Mouse (Mus musculus) CH12F3 (cell line): ENCODE results near the gene Prdm10.

Experiments used
- in situ Hi-C: fragments of 300-500 bp; cut with MboI; formaldehyde crosslinking; loops from 2 replicates; pipeline ENCODE4 v1.14.3; 2020; ENCODE audit warnings: low sequenced_read_pairs

The Prdm10 gene

DNA sequence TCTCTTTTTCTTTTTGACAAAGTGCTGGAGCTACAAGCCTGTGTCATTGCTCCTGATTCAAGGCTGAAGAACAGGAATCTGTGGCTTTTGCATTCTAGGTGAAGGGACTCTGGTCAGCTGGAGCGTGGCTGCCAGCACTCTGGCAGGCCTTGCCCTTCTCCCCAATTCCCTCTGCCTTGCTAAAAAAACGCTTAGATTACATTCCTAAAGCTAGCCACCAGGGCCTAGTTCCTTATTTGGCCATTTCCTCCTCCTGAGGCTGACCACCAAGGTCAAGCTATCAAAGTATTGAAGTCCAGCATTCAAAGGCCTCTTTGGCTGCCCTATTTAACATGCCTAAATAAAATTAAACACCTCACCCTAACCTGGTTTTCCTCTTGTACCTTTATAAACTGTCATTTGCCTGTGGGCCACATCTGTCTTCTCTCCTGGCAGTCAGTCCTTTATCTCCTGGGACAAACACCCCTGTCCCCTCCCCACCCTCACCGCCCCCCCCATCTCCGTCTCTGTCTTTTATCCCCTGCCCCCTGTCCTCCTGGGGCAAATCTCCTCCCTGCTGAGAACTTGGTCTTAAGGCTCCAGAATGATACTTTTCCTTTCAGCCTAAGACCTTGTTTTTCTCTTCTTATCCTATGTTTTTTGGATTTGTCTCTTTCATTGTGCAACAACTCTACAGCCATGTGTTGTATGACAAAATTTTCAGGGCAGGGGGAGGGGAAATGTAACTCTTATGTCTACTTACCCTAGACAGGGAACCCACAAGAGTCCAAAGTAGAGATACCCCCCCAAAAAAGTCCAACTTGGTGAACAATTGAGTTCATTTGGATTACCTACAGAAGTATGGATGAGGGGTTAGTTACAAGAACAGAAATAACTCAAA lies 17.9 kb upstream of the Prdm10 start:
- in situ Hi-C loops = no loop called here

DNA sequence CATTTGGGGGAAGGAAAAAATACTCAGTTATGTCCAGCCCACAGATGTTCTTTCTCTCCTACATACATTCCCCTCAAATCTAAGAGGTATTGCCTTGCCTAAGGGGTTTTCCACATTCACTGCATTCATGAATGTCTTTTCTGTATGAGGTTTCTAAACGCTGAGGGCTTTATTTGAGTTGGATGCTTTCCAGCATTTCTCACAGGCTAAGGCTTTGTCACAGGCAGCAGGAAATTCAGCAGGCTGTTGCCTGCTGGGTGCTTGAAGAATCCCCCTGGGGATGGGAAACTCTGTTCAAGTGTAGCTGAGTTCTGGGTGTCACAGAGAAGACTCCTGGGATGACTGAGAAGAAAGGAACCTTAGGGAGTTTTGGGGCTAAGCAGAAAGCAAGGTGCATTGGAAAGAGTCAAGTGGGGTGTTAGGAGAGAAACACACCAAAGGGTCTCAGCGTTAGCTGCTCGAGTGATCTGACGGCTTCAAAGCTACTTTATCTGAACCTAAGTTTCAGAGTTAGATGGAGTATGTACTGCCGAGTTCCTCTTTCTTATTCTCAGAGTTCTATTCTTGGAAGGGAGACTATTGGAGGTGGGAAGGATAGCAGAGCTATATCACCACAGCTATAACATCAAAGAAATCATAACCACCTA lies 14.2 kb upstream of the Prdm10 start:
- in situ Hi-C loops = no loop called here

DNA sequence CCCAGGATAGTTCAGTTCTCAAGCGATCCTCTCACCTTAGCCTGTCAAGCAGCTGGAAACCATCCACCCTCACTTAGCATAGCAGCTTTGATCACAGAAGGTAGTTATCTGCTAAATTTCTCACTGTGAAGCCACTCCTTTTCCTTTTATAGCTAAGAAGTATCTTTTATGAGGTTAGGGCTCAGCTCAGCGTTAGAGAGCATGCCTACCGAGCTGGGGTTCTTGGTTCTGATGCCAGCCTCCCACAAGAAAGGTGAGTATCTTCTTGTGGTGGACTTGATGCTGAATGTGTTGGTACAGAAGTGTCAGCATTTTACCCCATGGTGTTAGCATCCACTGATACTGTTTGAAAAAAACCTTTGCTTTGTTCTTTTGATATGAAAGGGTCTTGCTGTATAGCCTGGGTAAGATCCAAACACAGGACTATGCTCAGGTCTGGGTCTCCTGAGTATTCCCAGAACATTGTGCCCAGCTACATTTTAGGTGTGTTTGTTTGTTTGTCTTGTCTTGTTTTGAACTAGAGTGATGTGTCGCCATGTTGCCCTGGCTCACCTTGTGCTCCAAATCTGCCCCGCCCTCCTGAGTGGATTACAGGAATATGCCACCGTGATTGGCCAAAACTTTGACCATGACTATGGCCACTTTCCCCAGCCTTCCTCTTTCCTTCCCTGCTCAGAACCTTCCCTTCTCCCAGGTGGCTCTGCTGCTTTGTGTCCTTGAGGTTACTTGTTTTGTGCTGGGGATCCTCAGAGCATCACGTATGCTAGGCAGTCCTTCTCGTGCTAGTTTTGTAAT lies 8.9 kb upstream of the Prdm10 start:
- in situ Hi-C loops = no loop called here

DNA sequence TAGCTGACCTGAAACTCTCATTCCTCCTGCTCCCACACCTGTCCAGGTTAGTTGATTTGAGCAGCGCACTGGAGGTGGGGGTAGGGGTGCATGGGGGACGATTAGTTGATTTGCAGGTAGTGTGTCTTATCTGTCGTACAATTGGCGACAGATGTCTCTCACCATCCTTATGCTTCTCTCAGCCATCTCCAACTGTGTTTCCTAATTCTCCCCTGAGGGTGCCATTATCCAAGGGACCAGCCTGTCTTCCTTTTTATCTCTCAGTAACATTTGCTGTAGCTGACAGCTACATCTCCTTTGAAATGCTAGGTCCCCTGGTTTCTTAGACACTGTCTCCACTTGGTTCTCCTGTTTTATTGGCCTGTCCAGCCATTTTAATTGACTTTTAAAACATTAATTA lies 8.2 kb upstream of the Prdm10 start:
- in situ Hi-C loops = no loop called here

DNA sequence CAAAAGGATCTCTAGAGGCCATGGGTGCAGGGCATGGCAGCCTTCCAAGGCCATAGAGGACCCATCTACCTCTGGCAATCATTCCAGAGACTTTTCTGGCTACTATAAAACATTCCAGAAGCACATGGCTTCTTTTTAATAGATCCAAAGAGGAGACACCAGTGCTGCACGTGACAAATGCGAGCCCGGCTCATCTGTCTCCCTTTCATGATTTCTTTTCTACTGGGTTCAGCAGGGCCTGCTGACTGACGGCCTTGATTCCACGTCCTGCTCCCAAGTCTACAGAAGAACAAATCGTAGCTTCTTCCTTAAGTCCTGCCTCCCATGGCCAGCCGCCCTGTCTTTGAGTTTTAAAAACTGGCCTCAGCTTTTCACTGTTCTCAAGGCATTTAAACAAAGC lies 1.7 kb upstream of the Prdm10 start:
- in situ Hi-C loops = no loop called here

DNA sequence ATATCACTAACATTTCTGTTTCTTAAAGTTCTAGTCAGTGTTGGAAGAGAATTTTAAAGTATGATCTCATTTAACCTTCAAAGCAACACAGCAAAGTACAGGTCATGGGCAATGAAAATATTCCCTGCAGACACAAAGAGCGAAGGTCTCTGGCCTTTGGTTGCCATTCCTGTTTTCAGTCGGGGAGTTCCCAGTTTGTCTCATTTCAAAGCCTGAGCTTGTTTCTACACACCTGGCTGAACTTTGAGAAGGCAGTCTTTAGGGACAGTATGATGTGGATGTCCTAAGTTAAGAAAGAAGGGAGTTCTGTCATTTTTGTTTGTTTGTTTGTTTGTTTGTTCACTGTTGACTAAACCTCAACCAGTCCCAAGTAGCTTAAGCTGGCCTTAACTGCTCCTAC lies 1.0 kb upstream of the Prdm10 start:
- in situ Hi-C loops = no loop called here

DNA sequence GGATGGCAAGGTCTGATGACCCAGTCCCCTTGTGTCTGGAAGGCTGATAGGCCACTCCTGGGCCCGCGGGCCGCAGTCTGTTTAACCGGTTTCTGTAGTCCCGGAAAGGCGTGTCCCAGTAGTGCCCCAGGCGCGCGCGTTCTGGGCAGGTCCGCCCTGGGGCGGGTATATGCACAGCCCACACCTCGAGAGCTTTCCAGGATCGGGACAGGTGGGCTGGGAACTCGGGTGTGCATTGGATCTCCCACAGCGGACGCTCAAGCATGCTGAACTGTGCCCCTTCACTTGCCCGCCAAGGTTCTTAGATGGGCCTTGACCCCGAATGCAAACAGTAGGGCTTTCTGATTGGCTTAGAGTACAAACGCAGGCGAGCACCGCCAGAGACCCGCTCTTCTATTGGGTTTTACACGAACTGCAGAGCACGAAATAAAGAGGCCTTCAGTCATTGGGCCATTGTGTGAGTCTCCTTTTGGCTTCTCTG lies 413 bp upstream of the Prdm10 start:
- in situ Hi-C loops = no loop called here

DNA sequence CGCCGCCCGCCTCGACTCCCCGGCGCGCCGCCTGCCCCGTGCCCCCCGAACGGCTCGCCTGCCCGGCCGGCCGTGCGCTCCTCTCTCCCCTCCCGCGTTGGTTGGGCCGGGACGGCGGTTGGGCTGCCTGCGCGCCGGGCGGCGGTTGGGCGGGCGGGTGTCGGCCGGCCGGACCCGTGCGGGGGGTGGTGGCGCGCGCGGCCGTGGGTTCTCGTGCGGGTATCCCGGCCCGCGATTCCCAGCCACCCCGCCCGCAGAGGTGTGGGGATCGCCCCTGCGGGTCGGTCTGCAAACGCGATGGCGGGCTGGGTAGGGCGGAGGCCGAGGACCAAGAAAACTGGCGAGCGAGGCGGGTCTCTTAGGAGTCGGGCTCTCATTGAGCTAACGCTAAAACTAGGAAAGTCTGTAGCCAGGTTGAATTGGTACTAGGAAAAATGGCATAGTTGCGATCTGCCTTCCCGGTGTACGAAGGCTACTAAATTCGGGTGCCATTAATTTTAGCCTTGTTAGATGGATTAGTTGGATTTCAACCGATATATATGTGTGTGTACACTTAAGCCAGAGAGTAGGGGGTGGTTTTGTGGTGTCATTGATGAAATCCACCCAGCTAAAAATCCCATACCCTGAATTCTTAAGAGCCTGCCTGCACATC lies 799 bp downstream of the Prdm10 start:
- in situ Hi-C loops = no loop called here

DNA sequence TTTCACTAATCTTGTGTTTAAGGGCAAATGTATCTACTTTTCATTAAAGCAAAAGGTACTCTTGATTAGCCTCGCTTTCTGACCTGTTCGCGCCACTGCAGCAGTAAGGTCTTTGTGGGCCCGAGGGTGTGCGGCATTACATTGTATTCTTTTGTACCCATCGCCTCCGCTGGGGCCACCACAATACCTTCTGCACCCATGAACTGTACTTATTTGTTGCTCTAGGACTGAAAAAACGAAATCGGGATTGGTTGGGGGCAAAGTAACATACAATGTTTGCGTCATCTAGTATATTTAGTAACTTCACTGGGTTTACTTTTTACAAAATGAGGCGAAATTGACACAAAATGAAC lies 1.3 kb downstream of the Prdm10 start:
- in situ Hi-C loops = no loop called here

DNA sequence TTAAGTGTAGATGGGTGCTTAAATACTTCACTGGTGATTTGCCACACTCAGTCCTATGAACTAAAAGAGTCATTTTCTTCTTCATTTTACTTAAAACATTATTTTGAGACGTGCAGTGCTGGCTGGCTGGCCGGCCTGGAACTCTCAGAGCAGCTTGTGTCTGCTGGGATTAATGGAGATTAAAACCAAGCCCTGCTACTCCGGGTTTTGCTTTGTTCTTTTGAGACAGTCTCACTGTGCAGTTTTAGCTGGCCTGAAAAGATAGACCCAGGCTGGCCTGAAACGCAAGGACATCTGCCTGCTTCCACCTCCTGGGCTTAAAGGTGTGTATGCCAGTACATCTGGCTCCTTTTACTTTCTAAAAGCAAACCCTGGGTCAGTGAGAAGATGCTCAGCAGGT lies 2.2 kb downstream of the Prdm10 start:
- in situ Hi-C loops = no loop called here

DNA sequence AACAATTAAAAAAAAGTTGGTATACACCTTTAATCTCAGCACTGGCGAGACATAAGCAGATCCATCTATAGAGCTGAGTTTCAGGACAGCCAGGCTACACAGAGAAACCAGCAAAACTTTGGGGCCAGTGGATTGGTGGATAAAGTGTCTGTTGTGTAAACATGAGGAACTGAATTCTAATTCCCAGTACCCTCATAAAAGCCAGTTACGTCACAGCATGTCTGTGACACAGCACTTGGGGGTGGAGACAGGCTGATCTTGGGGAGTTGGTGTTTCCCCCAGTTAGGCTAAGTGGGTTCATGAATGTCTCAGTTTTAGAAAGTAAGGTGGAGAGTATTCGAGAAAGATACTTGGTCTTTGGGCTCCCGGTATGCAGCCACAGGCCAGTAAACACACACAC lies 2.7 kb downstream of the Prdm10 start:
- in situ Hi-C loops = no loop called here

DNA sequence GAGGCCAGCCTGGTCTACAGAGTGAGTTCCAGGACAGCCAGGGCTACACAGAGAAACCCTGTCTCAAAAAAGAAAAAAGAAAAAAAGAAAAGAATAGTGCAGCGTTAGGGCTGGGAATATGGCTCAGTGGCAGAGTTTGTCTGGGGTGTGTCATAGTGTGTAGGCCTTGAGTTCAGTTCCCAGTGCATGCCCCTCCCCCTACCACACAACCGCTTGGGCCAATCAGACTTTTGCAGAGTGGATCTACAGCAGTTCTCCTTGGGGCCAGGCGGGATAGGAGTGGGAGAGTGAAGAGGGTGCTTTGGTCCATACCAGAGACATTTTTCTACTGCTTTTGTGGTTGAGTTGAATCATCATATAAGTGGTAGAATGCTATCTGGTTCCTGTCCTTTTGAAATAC lies 3.6 kb downstream of the Prdm10 start:
- in situ Hi-C loops = no loop called here

DNA sequence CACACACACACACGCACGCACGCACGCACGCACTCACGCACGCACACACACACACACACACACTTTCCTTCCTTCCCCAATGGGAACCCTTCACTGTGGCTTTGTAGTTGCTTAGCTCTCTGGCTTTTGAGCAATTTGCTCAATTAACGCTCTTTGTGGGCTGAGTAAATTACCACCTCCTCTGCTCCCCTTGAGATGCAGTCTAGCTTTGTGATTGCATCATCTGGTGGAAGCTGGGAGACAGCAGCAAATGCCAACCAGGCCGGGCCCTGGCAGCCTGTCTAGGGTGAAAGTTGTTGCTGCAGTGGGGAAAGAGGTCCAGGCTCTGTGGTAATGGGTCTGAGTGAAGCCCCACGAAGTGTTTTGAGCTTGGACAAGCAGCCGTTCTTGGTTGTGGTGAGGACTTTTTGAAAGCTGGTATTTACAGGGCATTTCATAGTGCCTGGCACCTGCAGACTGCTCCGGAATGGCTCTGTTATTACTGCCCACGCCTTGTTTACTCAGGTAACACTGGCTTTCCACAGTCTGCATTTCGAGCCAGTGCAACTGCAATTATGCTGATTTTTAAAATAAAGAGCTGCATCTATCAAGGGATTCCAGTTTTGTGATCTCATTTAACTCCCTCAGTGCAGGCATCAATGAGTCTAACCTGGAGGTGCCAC lies 10.0 kb downstream of the Prdm10 start:
- in situ Hi-C loops = no loop called here

DNA sequence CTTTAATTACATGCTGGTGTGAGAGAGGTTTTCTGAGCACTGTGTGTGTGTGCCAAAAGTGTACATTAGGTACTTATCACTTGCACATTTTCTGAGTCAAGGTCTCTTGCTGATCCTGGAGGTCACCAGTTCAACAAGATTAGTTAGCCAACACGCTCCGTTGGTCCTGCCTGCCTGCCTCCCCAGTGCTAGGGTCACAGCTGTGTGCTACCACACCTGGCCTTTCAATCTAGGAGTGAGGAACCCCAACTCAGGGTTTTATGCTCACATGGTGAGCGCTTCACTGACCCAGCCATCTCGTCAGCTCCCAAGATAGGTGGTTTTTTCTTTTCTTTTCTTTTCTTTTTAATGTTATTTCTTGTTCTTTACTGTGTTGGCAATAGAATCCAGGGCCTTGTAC lies 11.6 kb downstream of the Prdm10 start:
- in situ Hi-C loops = no loop called here

DNA sequence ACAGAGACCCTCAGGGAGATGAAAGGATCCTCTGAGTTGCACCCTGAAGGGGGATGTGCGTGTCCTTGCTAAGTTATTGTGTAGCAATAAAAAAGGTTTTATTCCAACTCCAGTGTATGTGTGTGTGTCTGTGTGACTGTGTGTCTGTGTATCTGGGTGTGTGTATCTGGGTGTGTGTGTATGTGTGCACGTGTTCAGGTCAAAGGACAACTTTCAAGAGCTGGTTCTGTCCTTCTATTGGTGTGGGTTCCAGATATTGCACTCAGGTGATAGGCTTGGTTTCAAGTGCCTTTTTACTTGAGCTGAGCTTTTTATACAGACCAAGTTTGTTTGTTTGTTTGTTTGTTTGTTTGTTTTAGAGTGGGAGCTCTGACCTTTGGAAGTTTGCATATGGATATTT lies 12.9 kb downstream of the Prdm10 start:
- in situ Hi-C loops = no loop called here

DNA sequence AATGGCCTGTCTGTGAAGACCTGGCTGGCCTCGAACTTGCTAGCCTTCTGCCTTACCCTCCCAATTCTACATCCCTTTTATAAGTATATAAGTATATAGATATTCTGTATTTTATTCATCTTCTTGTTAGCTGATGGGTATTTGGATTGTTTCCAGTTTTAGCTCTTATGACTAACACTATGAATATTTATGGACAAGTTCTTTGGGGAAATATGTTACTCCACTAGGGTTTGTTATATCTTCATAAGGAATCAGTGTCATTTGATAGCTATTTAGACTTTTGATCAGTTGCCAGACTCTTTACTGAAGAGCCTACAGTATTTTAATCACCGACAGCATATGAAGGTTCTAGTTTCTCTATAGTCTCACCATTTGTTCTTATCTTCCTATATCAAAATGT lies 15.0 kb downstream of the Prdm10 start:
- in situ Hi-C loops = no loop called here

DNA sequence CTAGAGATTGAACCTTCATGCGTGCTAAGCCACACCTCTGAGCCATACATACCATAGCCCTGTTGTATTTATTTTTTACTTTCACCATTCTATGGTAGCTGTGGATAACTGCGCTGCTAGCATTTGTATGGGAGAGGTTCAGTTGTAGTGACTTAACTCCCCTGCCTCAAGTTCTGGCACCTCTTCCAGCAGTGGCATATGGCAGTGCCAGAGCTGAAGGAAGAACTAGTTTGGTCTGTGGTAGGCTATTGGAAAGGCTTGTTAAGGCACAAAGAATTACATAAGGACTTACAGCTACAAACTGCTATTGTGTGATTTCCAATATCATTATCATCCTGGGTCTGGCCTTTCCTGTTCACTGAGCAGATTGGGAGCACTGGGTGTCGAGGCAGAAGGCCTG lies 16.0 kb downstream of the Prdm10 start:
- in situ Hi-C loops = no loop called here

DNA sequence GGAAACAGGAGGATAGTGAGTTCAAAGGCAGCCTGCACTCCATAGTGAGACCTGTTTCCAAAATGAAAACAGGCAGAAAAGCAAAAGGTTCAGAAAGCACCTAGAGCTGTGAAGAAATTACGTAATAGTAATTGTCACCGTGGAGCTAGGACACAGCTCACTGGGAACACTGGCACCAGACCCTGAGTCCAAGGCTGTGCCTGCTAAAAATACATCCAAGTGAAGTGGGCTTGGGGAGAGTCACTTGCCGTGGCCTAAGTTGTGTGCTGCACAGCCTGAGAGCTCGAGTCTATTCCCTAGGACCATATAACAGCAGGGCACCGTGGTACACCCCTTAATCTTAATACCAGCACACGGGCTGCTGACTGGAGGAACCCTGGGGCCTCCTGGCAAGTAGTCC lies 18.4 kb downstream of the Prdm10 start:
- in situ Hi-C loops = no loop called here

DNA sequence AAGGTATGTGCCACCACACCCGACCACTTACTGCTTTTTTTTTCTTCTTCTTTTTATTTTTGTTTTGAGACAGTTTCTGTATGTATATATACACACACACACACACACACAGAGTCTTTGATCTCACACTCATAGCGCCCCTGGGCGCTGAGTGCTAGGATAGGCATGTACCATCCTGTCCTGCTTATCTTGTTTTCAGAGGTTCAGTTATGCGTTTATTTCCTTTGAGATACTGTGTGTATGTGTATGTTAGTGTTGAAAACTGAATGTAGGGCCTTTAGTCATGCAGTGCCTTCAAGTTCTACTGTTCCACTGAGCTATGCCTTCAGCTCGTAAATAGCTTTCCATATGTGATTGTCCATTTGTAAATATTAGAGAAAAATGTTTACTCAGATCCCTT lies 20.2 kb downstream of the Prdm10 start:
- in situ Hi-C loops = no loop called here

DNA sequence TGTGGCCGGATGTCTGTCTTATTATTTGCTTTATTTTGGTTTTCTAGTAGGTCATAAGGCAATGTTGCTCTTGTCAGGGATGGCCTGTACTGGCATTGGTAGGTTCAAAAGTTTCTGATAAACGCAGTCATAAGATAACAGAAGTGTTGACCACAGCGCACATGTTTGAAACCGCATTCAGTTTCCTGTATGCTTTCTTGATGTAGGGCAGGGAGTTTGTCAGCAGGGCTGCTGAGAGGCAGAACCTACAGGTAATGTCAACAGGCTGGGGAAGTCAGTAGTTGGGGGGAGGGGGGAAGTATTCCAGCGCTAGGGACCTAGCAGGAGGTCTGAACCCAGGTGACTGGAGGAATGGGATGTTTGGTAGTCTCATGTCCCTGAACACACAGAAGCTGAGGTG lies 20.8 kb downstream of the Prdm10 start:
- in situ Hi-C loops = no loop called here
